Mouse (Mus musculus) liver, embryonic 14.5 days (tissue): ENCODE measurements around the gene Cic.

Source experiments
- CTCF ChIP-seq: IDR thresholded peaks from 2 replicates; pipeline ENCODE4 v1.5.1; 2016; ENCODE audit warnings: antibody characterized with exemption, low read depth, control low read depth
- EP300 ChIP-seq: IDR thresholded peaks from 2 replicates; pipeline ENCODE4 v1.6.1; 2016; ENCODE audit warnings: antibody characterized with exemption, low read depth

DNA sequence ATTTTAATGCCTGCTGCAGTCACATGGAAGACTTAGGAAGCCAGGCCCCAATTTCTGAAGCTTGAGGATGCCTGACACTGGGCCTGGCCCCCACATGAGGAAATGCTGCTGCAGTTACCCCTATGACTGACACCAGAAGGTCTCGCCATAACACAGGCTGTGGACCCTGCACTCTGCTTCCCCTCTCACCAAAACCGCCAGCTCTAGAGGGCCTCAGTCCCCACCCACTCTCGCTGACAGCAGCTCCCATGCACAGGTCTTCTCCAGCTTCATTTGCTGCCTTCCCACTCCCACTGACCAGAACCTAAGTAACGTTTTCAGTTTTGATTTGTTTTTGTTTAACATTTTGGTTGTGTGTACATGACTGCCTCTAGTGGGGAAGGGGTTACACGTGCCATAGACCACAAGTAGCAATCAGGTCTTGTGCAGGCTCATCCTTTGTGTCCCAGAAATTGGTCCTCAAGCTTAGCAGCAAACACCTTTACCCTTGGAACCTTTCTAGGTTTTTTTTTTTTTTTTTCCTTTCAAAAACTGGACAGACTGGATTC is 35.3 kb upstream of the Cic start:
- no peak for TF ChIP-seq CTCF
- no peak for TF ChIP-seq EP300
